Mouse (Mus musculus) heart, adult 18-20 months (tissue): Measurements from ENCODE around the gene 2310011J03Rik. TPM values are rescaled to one million over a fixed set of nuclear protein-coding genes. Genes with fewer than 3 reads are reported as not detected.

Experiments
- DNase-seq, 2 experiments: peaks; one replicate each; pipeline ENCODE4 v3.0.0; 2021 to 2022; ENCODE audit warnings: mixed read lengths in 1 of 2
- total RNA-seq, 2 experiments: library from RNA; stranded (reverse); gene quantifications; 2 replicates each; pipeline ENCODE4 v1.2.3; 2021

2310011J03Rik gene
- total RNA-seq, 2 experiments from 2014 or later, result 15.8 to 16.6 TPM

DNA sequence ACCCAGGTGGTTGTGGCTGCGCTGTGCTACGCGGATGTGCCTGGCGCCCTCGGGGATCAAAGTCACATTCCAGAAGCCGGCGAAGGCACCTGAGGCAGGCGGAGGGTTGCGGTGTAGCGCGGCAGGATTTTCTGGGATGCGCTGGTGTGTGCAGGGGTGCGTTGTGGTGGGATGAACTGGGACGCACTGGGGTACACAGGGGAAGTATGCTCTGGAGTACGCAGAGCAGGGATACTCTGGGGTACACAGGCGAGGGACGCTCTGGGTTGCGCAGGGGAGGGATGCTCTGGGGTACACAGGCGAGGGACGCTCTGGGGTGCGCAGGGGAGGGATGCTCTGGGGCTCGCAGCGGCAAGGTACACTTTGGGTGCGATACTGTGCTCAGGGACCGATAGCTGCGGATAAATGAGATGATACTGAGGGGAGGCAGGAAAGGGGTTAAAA, 22.0 kb upstream of the 2310011J03Rik start:
- DNase-seq, result no peak

DNA sequence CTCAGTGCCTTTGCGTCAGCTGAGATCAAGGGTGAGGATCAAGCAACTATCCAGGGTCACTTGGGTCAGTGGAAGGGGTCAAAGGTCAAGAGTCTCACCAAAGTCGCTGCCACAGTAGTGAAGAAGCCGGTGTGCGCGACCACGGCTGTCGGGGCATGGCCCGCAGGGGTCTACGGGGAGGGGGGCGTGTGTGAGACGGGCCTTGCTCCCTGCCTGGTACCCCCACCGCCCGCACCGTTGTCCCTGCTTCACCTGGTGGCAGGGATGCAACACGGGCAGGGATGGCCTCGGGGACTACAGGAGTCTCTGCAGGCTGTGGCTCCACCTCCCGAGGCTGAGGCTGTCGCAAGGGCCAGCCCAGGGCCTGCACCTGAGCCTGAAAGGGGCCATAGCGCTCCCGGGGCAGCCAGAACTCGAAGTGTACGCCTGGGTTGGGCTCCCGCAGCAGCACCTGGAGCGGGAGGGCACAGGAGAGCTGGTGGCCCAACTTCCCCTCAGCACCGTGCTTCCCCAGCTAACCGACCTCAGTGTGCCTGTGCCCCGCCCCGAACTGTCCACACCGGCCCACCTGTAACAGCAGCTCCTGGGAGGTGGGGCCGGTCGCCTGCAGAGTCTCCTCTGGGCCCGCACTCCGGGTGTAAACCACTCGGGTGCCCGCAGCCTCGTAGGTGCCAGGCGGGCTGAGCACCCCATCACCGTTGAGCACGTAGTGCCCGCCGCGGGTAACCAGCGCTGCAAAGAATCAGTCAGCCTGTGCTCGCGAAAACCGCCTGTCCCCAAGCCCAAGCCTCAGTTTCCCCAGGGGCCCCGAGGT, 21.4 kb upstream of the 2310011J03Rik start:
- no peak for DNase-seq

DNA sequence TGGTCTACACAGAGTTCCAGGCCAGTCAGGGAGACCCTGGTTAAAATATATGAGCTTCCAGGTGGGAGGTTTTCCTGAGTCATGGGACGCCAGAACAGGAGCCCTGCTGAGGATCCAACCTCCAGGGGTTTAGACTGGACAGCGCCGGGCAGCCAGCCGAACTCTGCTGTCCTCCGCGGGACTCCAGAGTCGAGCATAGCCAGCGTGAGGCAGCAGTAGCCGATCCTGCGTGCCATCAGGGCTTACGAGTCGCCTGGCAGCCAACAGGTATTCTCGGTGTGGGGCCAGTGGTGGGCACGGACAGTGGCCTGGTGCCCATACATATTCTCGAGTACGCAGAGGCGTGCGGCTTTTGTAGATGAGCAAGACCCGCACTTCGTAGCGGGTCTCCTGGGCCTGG, 20.7 kb upstream of the 2310011J03Rik start:
- DNase-seq, result no peak

DNA sequence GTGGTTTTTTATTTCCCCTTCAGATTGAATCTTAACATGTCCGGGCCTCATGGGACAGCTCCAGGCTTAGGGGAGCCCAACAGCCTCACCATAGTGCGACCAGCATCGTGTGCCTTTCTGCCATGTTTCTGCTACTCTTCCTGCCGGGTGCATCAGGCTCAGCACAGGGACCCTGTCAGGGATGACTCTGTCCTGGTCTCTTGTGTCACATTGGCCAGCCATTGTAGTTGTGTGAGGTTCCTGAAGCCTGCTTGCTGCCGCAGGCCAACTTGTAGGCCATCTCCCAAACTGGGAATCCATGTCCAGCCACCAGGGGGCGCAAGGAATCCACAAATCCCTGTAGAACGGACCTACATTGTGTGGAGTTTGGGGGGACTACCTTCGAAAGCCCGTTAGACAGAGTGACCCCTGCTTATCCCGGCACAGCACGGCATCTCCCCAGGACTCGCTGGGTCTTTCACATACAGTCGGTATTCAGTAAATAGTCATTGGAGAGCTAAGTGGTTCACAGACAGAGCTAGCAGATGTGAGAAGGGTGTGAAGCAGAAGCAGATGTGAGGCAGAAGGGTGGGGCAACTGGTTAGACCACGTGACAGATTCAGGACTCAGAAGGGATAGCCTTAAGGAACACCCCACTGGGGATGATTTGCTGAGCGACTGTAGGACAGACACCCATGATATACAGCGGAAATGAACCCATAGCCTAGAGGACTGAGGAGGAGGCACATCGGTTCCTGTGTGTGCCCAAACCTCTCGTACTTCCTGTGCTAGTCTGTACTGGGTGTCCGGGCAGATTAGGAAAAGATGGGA, 19.8 kb upstream of the 2310011J03Rik start:
- peak; percentile 84 to 95 for DNase-seq

DNA sequence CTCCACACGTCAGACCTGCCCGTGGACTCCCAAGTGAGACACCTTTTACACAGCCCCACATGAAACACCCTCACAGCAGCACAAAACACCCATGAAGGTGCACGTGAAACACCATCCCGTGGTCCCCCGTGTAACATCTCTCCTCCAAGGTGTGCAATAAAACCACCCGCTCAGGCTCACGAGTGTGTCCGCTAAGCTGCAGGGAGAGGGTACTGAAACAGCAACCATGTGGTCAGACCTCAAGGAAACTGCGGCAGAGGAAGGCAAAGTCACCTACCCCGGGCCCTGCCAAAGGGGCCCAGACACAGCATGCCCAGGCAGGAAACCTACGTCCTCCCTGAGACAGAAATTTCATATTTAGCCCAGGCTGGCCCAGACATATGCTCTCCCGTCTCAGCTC, 15.9 kb upstream of the 2310011J03Rik start:
- no peak for DNase-seq

DNA sequence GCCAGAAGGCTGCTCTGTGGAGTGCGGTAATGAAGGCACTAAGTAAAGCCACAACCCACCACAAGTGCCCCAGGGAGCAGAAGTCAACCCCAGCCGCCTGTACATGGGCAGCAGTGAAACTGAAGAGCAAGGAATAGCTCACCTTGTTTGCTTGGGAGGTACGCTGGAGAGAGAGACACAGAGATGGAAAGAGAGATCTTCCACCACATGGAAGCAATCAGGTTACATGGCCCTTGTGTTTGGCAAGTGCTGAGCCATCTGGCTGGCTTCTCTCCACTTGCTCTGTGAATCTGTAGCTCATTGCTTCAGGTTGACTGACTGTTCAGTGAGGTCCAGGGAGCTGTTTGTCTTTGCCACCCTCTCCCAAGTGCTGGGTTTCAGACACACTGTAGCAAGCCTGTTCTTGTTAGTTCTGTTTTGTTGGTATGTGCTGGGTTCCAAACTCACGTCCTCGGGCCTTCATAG, 12.2 kb upstream of the 2310011J03Rik start:
- DNase-seq, result no peak

DNA sequence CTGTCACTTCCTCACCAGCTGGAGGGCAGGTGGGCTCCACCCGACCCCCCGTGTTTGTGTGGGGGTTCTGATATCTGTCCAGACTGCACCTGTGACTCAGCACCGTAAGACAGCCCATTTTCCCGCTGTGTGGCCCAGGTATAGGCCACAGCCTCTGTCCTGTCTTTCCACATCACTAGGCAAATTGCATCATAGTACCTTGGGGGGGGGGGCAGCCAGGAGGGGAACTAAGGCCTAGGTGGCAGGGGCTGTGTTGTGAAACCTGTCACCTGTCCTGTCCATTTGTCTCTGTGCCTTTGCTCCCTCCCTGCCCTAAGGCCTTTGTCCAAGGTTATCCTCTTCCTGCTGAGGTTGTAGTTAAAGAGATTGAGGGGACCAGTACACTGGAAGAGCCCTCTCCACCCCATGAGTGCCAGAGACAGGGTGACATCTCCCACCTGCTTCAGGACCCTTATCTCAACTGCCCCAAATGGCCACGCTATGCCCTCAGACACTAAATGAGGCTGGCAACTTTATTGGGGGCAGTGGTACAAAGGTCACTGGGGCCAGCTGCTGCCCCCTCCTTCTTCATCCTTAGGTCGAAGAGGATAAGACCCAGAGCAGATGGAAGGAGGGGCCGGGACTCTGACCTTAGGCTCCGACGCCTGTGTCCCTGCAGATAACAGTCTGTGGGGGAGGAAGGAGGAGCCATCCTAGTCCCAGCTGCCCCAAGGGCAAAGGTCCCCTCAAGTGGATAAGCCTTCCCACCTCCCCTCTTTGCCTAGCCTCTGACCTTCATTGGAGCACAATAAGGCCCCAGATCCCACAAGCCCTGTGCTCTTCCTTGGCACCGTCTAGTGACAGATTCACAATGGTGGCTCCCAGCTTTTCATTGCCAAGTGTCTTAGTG, 11.5 kb upstream of the 2310011J03Rik start:
- no peak for DNase-seq

DNA sequence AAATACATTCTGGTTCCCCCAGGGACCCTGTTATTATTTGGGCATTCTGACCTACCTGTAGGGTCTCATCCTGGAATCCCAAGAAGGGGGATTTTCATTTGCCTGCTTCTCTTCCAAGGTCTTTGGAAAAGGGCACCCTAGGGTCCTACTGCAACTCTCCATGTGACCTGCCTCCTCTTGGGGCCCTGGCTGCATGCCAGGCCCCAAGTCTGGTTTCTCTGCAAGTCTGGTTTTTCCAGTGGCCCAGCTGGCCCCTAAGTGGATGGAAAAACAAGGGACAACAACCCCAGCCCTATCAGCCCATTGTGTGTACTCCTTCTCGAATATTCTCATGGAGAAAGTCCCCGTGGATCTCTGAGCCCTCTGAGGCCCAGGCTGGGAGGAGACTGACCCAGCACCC, 10.6 kb upstream of the 2310011J03Rik start:
- no peak for DNase-seq

DNA sequence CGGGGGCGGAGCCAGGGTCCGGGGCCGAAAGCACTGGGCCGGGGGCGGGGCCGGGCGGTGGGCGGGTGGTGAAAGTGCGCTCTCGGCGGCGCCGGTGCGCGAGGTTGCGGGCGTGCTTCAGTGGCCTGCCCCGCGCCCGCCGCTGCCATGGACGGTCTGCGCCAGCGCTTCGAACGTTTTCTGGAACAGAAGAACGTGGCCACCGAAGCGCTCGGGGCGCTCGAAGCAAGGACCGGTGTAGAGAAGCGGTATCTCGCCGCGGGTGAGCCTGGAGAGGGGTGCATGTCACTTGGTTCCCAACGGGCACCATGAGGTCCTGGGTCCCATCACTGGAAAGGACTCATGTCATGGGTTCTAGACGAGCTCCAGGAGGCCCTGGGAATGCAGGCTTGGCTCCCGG, 9.7 kb upstream of the 2310011J03Rik start:
- no peak for DNase-seq

DNA sequence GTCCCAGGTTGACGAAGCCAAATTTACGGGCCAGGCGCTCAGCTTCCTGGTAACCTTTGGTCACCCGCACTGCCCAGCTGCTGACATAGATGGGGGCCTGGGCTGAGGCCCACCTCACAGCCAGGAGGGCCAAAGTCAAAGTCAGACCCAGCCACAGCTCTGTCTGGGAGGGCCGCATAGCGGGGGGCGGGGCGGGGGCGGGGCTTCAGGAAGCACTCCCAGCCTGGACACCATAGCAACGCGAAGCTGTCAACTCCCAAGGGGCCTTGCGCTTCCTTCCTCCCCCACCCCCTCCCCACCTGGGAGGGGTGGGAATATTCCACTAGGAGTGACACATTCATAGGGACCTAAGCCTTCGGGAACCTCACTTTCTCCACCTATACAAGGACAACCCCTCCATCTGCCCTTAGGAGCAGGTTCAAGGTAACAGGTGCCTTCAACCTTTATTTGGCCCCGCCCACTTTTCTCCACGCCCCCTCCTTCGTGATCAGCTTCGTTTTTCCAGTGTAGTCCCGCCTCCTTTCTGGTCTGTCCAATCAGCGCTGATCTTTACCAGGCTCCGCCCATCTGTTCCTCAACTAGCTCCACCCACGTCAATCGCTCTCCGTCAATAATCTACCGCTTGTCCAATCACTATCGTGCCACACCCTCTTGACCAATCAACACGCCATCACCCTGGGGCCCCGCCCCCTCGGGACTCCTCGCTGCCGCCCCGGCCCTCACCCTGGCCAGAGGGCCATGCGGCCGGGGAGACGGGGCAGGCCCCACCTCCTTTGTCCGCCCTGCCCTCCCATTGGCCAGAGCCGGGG, 9.1 kb upstream of the 2310011J03Rik start, which contains the start of the genes Pcsk4 and Reep6:
Gene Pcsk4, minus strand, starts transcription at position 226 of the 809 bp plus-strand sequence.
Gene Reep6, plus strand, starts transcription at position 681 of the 809 bp plus-strand sequence.
- DNase-seq, result peak; percentile 90 to 95

DNA sequence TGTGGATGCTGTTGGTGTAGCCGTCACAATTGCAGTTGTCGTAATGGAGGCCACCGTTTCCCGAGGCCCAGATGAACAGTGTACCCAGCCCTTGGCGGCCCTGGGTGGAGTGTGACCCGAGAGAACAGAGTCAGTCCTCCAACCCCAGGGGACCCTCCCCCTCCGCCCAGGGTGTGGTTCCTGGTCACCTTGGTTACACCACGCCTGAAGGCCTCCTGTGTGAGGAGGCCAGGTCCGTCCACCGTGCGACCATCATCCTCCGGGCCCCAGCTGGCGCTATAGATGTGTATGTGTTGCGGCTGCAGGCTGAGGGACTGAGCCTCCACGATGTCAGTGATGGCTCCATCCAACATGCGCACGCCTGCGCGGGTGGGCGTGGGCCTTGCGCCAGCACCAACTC, 4.7 kb upstream of the 2310011J03Rik start:
- no peak for DNase-seq

DNA sequence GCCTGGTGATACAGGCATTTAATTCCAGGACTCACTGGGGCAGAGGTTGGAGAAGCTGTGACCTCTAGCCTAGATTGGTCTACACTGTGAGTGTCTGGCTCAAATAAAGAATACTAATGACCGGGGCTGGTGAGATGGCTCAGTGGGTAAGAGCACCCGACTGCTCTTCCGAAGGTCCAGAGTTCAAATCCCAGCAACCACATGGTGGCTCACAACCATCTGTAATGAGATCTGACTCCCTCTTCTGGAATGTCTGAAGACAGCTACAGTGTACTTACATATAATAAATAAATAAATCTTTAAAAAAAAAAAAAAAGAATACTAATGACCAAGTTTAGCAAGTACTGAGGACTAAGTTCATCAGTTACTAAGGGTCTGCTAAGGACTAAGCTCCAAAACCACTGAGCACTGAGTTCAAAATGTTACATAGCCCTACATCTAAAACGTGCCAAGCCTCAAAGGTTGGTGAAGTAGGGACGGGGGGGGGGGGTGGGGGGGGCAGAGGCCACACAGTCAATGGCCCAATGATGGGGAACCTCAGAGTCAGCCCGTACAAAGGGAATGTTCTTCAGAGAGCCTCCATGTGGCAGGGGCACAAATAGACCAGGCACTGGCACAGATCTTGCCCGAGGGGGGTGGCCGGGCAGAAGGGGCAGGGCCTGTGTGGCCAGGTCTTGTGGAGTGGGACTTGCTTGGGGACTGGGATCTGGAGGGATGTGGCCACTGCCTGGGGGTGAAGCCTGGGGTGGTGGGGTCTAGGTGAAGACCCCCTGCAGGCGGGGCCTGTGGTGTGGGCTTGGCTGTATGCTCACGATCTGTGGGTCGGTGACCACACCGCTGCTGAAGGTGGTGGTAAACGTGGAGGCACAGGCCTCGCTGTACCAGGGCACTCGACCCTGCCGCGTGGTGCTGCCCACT, 4.0 kb upstream of the 2310011J03Rik start:
- peak in 1 of 2 experiments; percentile 51 for DNase-seq

DNA sequence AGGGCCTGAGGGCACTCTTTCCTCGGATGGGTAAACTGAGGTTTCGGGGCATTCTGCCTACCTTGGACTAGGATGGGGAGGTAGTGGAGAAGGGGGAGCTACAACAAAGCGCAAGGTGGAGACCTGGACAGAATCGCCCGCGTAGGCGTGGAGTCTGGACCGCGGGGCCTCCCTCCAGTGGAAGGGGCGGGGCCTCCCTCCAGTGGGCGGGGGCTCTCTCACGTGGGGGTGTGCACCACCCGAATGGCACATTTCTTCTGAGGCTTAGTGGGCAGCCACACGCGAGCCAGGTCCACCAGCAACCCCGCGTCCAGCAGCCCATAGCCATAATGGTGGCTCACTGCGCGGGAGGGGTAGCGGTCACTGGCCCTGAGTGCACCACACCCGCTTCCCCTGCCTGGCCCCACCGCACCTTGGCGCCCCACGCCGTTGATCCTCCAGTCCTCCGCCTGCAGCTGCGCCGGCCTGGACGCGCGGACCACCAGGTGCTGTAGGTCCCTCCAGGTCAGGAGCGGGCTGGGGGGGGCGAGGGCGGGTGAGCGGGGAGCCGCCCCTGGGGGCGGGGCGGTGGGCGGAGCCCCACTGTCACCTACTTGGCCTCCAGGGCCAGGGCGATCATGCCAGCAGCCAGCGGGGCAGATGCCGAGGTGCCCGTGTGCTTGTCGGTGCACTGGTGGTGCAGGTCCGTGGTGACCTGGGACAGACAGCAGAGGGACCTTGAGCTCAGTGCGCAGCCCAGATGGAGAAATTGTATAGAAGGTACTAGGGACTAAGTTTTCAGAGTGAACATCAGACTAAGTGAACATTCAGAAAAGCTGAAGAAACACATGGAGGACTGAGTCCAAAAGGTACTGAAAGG, 3.2 kb upstream of the 2310011J03Rik start:
- DNase-seq, result peak; percentile 83 to 87

DNA sequence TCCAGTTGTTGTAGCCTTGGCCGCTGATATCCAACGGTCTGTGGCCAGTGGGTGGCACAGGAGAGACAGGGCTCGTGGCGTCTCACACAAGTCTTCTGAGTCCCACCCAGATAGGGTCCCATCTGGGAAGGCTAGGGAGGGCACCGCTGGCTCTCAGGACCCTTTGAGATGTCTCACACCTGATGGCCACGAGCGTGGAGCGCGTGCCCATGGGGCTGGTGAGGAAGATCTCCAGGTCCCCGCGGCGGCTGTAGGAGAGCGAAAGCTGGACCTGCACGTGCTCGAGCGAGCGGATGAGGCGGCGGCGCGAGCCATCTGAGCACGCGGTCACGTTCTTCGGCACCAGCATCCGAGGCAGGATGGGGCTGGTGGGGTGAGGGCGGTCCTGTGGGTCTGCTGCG, 2.5 kb upstream of the 2310011J03Rik start:
- peak; percentile 43 to 53 for DNase-seq

DNA sequence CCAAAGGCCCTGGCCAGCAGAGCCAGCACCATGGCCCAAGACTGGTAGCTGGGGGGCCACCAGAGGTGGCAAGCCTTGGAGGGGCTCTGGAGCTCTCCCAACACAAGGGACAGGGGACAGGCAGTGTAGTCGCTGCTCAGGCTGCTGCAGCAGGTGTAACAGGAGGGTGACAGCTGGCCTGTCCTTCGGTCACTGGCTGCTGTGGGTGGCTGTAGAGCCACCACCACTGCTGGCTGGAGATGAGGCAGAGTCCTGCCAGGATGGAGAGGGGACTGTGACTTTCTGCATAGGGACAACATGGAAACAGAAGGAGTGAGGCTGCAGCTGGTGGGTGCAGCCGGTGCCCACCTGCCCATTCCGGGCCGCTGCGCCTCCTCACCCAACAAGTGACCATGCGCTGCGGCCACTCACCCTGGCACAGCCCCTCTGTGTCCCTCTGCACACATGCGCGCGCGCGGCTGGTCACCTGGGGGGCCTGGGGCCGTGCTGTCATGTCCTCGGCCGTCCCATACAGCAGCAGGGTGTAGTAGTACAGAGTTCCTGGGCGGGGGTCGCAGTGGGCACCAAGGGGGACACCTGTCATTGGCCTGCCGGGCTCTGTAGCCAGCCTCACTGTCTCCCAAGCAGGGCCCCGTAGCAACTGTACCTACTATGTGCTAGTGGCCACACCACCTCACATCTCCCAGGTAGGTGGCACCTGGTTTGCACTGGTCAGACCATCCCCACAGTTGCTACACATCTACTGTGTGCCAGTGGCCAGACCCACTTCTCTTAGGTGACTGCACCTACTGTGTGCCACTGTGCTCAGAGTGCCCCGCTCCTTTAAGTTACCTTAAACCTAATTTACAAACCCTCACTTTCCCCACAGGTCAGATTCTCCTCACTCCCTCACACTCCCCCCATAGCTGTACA, 1.6 kb upstream of the 2310011J03Rik start:
- no peak for DNase-seq

DNA sequence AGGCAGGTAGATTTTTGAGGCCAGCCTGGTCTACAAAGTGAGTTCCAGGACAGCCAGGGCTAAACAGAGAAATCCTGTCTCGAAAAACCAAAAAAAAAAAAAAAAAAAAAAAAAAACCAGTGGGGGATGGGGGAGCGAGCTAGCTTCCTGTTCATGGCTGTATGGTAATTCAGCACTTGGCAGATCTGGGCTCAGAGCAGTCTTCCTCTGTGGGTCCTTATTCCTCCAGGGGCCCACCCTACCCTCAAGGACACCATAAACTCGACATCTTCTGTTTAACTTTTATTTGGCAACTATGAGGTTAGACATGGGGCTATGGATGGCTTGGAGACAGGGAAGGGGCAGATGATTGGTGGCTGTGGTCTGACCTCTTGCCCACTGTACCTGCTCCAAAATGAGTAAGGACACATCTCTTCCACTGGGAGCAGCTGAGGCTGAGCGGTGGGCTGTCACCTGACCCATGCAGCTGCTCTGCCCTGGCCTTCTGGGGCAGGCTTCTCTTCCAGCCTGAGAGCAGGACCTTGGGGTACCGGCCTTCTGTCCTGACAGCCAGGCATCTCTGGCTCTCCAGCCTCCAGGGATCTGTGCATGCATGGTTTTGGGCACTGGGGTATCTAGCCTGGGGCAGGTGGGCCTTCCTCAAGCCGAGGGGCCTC, 805 bp upstream of the 2310011J03Rik start:
- DNase-seq, result no peak

DNA sequence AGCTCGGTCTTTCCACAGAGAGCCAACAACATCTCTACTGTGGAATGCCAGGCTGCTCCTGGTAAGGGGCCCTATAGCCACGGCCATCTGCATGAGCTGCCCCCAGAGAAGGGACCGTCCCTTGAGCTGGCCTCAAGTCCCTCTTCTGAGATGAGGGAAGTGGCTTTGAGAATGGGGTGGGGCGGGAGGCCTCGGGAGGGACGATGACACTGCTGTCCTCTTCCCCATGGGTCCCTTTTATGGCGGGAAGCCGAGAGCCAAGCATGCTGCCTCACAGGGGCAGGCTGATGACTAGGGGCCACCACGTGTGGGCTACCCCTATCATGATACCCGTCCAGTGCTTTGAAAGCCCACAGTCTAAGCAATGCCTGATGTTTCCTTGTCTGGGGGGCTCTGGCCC, 3.3 kb downstream of the 2310011J03Rik start:
- DNase-seq, result no peak
